Mouse (Mus musculus): Measurements from ENCODE around the gene Mios. TPM values are rescaled to one million over a fixed set of nuclear protein-coding genes. Genes with fewer than 3 reads are reported as not detected.

The Mios gene
- polyA plus RNA-seq, 1 experiment from 2014 or later = 30.3 TPM

DNA sequence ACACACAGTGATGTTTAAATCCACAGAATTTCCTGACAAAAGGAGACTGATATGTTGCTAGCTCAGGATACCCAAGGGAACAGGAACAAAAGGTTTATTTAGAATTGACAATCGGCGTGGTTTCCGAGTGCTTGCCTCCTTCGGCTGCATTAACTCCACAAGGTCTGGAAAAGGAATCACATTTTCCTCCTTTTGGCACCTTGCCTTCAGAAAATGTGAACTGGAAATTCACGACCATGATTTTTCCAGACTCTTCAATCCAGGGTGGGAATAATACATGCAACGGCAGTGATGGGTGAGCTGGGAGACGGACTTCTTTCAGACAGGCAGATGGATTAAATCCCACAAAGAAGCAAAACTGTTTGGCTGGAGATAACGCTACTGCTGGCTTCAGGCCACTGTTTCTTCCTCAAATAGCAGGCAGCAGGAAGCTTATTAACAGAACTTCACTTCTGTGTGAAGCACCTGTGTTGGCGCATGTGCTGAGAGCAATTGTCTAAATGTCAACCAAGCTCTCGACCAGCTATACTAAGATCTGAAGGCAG is 30.6 kb upstream of the Mios start:
- no peak overlapping the region for H3K4me3 ChIP-seq (ENCODE audit: low read depth, low read length)
- H3K4me1 ChIP-seq (ENCODE audit: insufficient read depth) = no peaks in the 10 kb centered on the region
- TF ChIP-seq CTCF (IDR thresholded peaks at IDR 0.05; ENCODE audit: low read depth) = no peak
- H3K36me3 ChIP-seq (ENCODE audit: insufficient read depth) = no peaks in the 10 kb centered on the region
- no peak overlapping the region for H3K9ac ChIP-seq
- 14% methylated on average over 10 of the region's 10 CpGs for WGBS
- ATAC-seq (ENCODE audit: insufficient read depth) = no peak
- H3K27me3 ChIP-seq (ENCODE audit: insufficient read depth, low read length) = no peaks in the 10 kb centered on the region
- H3K9me3 ChIP-seq (ENCODE audit: low read depth, low read length) = no peaks in the 10 kb centered on the region
- no peak overlapping the region for H3K27ac ChIP-seq (ENCODE audit: low read depth)
- DNase-seq = peak; percentile 41
- peak overlapping the region; percentile 24; the same call in 1 of the 2 replicates for H3K4me2 ChIP-seq

DNA sequence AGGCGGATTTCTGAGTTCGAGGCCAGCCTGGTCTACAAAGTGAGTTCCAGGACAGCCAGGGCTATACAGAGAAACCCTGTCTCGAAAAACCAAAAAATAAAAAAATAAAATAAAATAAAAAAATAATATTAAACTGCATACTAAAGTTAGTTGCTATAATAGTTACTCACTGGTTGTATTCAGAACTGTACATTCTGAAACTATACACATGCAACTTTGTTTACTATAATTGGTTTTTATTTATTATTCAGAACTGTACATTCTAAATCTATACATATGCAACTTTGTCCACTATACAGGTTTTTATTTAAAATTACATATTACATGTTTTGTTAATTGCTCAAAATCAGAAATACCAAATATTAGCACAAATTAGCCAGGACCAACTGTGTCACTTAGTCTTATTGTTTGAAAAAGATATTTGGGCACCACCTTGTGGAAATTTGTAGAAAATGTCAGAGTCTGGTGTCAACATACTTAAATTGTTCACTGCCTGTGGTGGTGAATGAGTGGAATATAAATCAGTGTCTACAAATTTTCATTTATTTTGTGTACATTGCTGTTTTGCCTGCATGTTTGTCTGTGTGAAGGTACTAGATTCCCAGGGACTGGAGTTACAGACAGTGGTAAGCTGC is 20.3 kb upstream of the Mios start:
- H3K9ac ChIP-seq = no peak overlapping the region
- DNase-seq = peak; percentile 76
- WGBS = 84% methylated on average over 3 of the region's 3 CpGs
- no peak overlapping the region for H3K4me2 ChIP-seq
- H3K27me3 ChIP-seq (ENCODE audit: insufficient read depth, low read length) = no peaks in the 10 kb centered on the region
- H3K4me3 ChIP-seq (ENCODE audit: low read depth, low read length) = no peak overlapping the region
- H3K27ac ChIP-seq (ENCODE audit: low read depth) = no peak overlapping the region
- TF ChIP-seq CTCF (IDR thresholded peaks at IDR 0.05; ENCODE audit: low read depth) = peak; percentile 50
- no peaks in the 10 kb centered on the region for H3K4me1 ChIP-seq (ENCODE audit: insufficient read depth)
- no peaks in the 10 kb centered on the region for H3K9me3 ChIP-seq (ENCODE audit: low read depth, low read length)
- H3K36me3 ChIP-seq (ENCODE audit: insufficient read depth) = no peaks in the 10 kb centered on the region
- ATAC-seq (ENCODE audit: insufficient read depth) = no peak

DNA sequence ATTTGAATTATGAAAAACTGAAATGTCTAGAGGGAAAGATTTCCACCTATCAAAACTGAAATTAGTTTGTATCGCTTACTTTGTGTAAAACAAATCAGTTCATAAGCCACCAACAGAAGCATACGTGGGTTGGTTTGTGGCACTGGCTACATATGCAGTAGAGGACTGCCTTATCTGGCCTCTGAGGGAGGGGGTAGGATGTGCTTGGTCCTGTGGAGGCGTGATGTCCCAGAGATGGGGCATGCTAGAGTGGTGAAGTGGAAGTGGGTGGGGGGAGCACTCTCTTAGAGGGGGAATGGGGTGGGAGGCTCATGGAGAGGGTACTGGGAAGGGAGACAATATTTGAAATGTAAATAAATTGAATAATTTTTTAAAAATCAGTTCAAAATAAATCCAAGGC is 19.1 kb upstream of the Mios start:
- no peak overlapping the region for H3K4me3 ChIP-seq (ENCODE audit: low read depth, low read length)
- no peak overlapping the region for H3K9ac ChIP-seq
- 52% methylated on average over 3 of the region's 3 CpGs for WGBS
- no peak for DNase-seq
- TF ChIP-seq CTCF (IDR thresholded peaks at IDR 0.05; ENCODE audit: low read depth) = no peak
- H3K4me1 ChIP-seq (ENCODE audit: insufficient read depth) = no peaks in the 10 kb centered on the region
- no peaks in the 10 kb centered on the region for H3K27me3 ChIP-seq (ENCODE audit: insufficient read depth, low read length)
- H3K9me3 ChIP-seq (ENCODE audit: low read depth, low read length) = no peaks in the 10 kb centered on the region
- no peak overlapping the region for H3K4me2 ChIP-seq
- no peak for ATAC-seq (ENCODE audit: insufficient read depth)
- H3K27ac ChIP-seq (ENCODE audit: low read depth) = no peak overlapping the region
- no peaks in the 10 kb centered on the region for H3K36me3 ChIP-seq (ENCODE audit: insufficient read depth)

DNA sequence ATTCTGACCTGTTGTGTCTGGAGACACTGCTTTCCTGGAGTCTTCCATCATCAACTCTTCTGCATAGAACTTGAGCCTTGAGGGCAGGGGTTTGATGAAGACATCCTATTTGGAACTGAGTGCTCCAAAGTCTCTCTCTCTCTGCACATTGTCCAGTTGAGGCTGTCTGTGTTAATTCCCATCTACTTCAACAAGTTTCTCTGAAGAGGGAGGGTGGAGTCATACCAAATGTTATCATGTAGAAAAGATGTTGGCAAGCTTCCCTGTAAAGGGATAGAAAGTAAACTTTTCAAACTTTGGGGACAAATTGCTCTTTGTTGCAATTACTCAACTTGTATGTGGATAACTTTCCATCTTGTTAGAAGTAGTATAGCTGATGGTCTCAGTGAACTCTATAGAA is 16.5 kb upstream of the Mios start, which contains the start of gene Col28a1:
Col28a1 (minus strand) TSS at position 101 of the 400 bp plus-strand sequence.
- H3K4me2 ChIP-seq = no peak within 1 kb of the TSS
- H3K27me3 ChIP-seq (ENCODE audit: insufficient read depth, low read length) = no peaks in the 10 kb centered on the region
- DNase-seq = peak; percentile 29
- H3K27ac ChIP-seq (ENCODE audit: low read depth) = no peak within 1 kb of the TSS
- TF ChIP-seq CTCF (IDR thresholded peaks at IDR 0.05; ENCODE audit: low read depth) = no peak
- H3K9me3 ChIP-seq (ENCODE audit: low read depth, low read length) = peaks cover 11% of the 10 kb centered on the region
- no peak within 1 kb of the TSS for H3K9ac ChIP-seq
- H3K4me3 ChIP-seq (ENCODE audit: low read depth, low read length) = no peak within 1 kb of the TSS
- ATAC-seq (ENCODE audit: insufficient read depth) = no peak
- no peaks in the 10 kb centered on the region for H3K4me1 ChIP-seq (ENCODE audit: insufficient read depth)
- no peaks in the 10 kb centered on the region for H3K36me3 ChIP-seq (ENCODE audit: insufficient read depth)

DNA sequence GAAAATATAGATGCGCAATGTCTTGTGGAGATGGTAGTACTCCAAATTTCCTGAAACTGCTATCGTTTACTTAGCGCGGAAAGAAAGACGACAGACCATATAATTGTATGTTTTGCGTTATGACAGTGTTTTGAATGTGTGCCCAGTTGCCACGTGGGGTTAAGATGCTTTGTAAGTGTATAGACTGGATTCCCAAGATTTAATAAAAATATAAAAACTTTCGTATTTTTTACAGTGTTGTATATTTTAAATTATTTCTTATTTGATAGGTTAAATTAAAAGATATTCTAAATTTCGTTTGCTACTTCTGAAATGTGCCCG is 804 bp downstream of the Mios start:
- Histone ChIP-seq H3K4me2 (peak overlapping the region; percentile 66), H3K4me3 (ENCODE audit: low read depth, low read length) (peak overlapping the region; percentile 76), H3K4me1 (ENCODE audit: insufficient read depth) (no peaks in the 10 kb centered on the region), H3K9me3 (ENCODE audit: low read depth, low read length) (no peaks in the 10 kb centered on the region), H3K9ac (peak overlapping the region; percentile 91), H3K27ac (ENCODE audit: low read depth) (peak overlapping the region; percentile 97), H3K27me3 (ENCODE audit: insufficient read depth, low read length) (no peaks in the 10 kb centered on the region), H3K36me3 (ENCODE audit: insufficient read depth) (peaks cover 14% of the 10 kb centered on the region; the same call in 1 of the 2 replicates)
- DNase-seq (no peak), ATAC-seq (ENCODE audit: insufficient read depth) (peak; percentile 12; the same call in 1 of the 2 replicates)
- 9% methylated on average over 10 of the region's 10 CpGs for WGBS
- TF ChIP-seq CTCF (IDR thresholded peaks at IDR 0.05; ENCODE audit: low read depth) = no peak

DNA sequence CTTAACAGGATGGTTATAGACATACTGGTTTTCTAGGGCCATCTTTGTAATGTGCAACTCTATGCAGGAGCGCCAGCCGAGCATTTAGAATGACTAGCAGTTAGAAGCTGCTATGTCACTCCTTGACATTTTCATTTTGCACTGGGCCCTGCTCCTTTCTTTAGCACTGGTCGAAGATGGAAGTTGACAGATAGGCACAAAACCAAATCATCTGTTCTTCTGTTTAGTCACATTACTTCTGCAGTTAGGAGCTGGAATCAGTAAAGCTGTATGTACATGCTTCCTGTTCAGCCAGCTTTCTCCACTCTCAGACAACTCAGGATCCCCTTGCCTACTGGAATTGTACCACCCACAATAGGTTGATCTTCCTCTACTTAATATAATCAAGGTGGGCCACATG is 1.6 kb downstream of the Mios start:
- TF ChIP-seq CTCF (IDR thresholded peaks at IDR 0.05; ENCODE audit: low read depth) = no peak
- ATAC-seq (ENCODE audit: insufficient read depth) (no peak), DNase-seq (peak; percentile 5)
- 83% methylated on average over 3 of the region's 3 CpGs for WGBS
- Histone ChIP-seq H3K4me3 (ENCODE audit: low read depth, low read length) (0 out of 2 replicates have a peak overlapping the region, but pooled peaks have one; percentile 4), H3K27me3 (ENCODE audit: insufficient read depth, low read length) (no peaks in the 10 kb centered on the region), H3K36me3 (ENCODE audit: insufficient read depth) (peaks cover 23% of the 10 kb centered on the region; the same call in 1 of the 2 replicates), H3K9me3 (ENCODE audit: low read depth, low read length) (no peaks in the 10 kb centered on the region), H3K4me1 (ENCODE audit: insufficient read depth) (no peaks in the 10 kb centered on the region), H3K27ac (ENCODE audit: low read depth) (no peak overlapping the region), H3K9ac (no peak overlapping the region), H3K4me2 (peak overlapping the region; percentile 66)

DNA sequence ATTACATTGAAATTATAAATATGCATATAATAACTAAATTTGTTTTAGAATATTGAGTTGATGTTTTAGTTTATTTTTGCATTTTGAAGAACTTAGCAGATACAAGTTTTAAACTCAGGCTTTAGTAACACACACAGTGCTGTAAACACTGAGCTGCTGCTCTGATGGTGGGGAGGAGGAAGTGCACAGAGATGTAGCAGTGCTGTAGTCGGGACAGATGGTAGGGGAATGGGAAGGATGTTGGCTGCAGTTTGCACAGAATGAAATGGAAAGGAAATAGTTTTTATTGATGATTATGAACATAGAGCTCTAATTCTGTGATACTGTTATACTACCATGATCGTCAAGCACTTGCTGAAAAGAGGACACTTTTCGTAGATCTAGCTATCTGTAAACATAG is 18.0 kb downstream of the Mios start:
- ATAC-seq (ENCODE audit: insufficient read depth) (no peak), DNase-seq (no peak)
- Histone ChIP-seq H3K27ac (ENCODE audit: low read depth) (no peak overlapping the region), H3K27me3 (ENCODE audit: insufficient read depth, low read length) (no peaks in the 10 kb centered on the region), H3K4me3 (ENCODE audit: low read depth, low read length) (no peak overlapping the region), H3K36me3 (ENCODE audit: insufficient read depth) (peaks cover 40% of the 10 kb centered on the region), H3K9me3 (ENCODE audit: low read depth, low read length) (no peaks in the 10 kb centered on the region), H3K4me2 (no peak overlapping the region), H3K4me1 (ENCODE audit: insufficient read depth) (no peaks in the 10 kb centered on the region), H3K9ac (no peak overlapping the region)
- no peak for TF ChIP-seq CTCF (IDR thresholded peaks at IDR 0.05; ENCODE audit: low read depth)
- WGBS = 77% methylated on average over 3 of the region's 3 CpGs
